Mouse (Mus musculus) lung, embryonic 16.5 days (tissue): ENCODE data around the gene Slc25a23. TPM values are rescaled to one million over a fixed set of nuclear protein-coding genes. Genes with fewer than 3 reads are reported as not detected.
"Not testable (repeated sequence)": the region's sequence is repeated elsewhere in the genome, so short reads cannot be mapped to it uniquely, and the experiment has no call there.

Experiments
- ATAC-seq: fragments of 200-750 bp; cut with Nextera tagmentation; 2 replicates; pipeline ENCODE4 v1.8.0; 2017; ENCODE audit warnings: low read depth, mild to moderate bottlenecking, moderate library complexity
- H3K27ac ChIP-seq: fragments of 300-500 bp; sonication (generic); 2 replicates; pipeline ENCODE4 v1.5.1; 2014; ENCODE audit warnings: mild to moderate bottlenecking, control low read depth, low read length
- H3K27me3 ChIP-seq: fragments of 300-500 bp; sonication (generic); 2 replicates; pipeline ENCODE4 v1.6.1; 2014; ENCODE audit warnings: low read depth, low read length, mixed read lengths; ENCODE audit not compliant: control insufficient read depth, insufficient read depth
- H3K36me3 ChIP-seq: fragments of 300-500 bp; sonication (generic); 2 replicates; pipeline ENCODE4 v1.6.1; 2014; ENCODE audit warnings: low read length; ENCODE audit not compliant: control insufficient read depth, insufficient read depth
- H3K4me1 ChIP-seq: fragments of 300-500 bp; sonication (generic); replicated peaks from 2 replicates; pipeline ENCODE4 v1.6.1; 2014; ENCODE audit warnings: low read length, mixed read lengths; ENCODE audit not compliant: control insufficient read depth, insufficient read depth
- H3K4me2 ChIP-seq: fragments of 300-500 bp; sonication (generic); 2 replicates; pipeline ENCODE4 v1.6.1; 2014; ENCODE audit warnings: low read depth, low read length, control low read depth
- H3K4me3 ChIP-seq: fragments of 300-500 bp; sonication (generic); 2 replicates; pipeline ENCODE4 v1.5.1; 2014; ENCODE audit warnings: mild to moderate bottlenecking, low read length, control low read depth
- H3K9ac ChIP-seq: fragments of 300-500 bp; sonication (generic); 2 replicates; pipeline ENCODE4 v1.6.1; 2014; ENCODE audit warnings: low read length, control low read depth
- H3K9me3 ChIP-seq: fragments of 300-500 bp; sonication (generic); 2 replicates; pipeline ENCODE4 v1.6.1; 2016; ENCODE audit warnings: low read length; ENCODE audit not compliant: control insufficient read depth
- WGBS: fragments of 180-500 bp; shearing (Covaris S2); extraction: QIAGEN DNeasy Blood & Tissue Kit; methylation state at CpG from one replicate; pipeline ENCODE4 v1.1.7; 2014; 5-methylcytosine and 5-hydroxymethylcytosine counted together
- polyA plus RNA-seq: library from polyadenylated mRNA; unstranded; fragments of >200 nt; fragmentation: Nextera tagmentation; extraction: Ambion mirVana; gene quantifications from 2 replicates; pipeline ENCODE4 v1.2.1, GENCODE M21; 2015

Slc25a23 gene
- polyA plus RNA-seq, 1 experiment from 2014 or later: 8.1 TPM

DNA sequence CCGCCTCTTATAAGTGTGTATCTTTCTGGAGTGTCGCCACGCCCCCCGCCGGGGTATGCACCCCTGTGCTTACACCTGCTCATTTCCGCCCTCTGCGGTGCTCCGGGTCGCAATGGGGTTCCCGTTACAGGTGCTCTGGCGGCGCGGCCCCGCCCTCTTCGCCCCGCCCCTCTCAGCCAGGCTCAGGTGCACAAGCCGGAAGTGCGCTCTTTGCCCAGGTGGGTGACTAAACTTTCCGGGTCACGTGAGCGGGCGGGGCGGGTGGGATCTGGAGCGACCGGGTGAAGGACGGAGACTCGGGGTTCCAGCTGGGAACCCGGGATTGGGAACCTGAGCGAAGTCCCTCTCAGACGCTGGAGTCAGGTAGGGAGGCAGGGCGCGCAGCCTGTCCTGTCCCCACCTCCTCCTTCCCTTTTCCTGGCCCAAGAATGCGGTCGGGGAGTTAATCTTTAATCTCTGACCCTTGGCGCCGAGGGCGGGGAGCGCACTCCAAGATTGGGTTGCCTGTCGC lies 2.4 kb upstream of the Slc25a23 start:
- Histone ChIP-seq H3K9me3 (no peaks in the 10 kb centered on the region), H3K4me3 (peak overlapping the region; percentile 58), H3K9ac (peak overlapping the region; percentile 75), H3K36me3 (no peaks in the 10 kb centered on the region), H3K4me2 (peak overlapping the region; percentile 37), H3K27ac (peak overlapping the region; percentile 92), H3K4me1 (peaks cover 8% of the 10 kb centered on the region), H3K27me3 (peaks cover 25% of the 10 kb centered on the region)
- peak; percentile 57 for ATAC-seq
- under 1% methylated on average over 39 of the region's 39 CpGs for WGBS

GRCm38 (mm10) chr17:57061069-57061468 lies 1.4 kb upstream of the Slc25a23 start:
- peak overlapping the region; percentile 95 for H3K4me2 ChIP-seq
- peaks cover 8% of the 10 kb centered on the region for H3K4me1 ChIP-seq
- peak overlapping the region; percentile 71 for H3K27ac ChIP-seq
- no peak overlapping the region for H3K9ac ChIP-seq
- ATAC-seq: no peak
- H3K9me3 ChIP-seq: no peaks in the 10 kb centered on the region
- peaks cover 25% of the 10 kb centered on the region for H3K27me3 ChIP-seq
- WGBS: 37% methylated on average over 10 of the region's 10 CpGs
- H3K4me3 ChIP-seq: peak overlapping the region; percentile 81
- no peaks in the 10 kb centered on the region for H3K36me3 ChIP-seq

- under 1% methylated on average over 44 of the region's 44 CpGs for WGBS
- ATAC-seq: peak; percentile 88
- peaks cover 25% of the 10 kb centered on the region for H3K27me3 ChIP-seq
- peak overlapping the region; percentile 86 for H3K27ac ChIP-seq
- peaks cover 8% of the 10 kb centered on the region for H3K4me1 ChIP-seq
- peak overlapping the region; percentile 81 for H3K4me3 ChIP-seq
- H3K36me3 ChIP-seq: no peaks in the 10 kb centered on the region
- H3K4me2 ChIP-seq: peak overlapping the region; percentile 95
- H3K9me3 ChIP-seq: no peaks in the 10 kb centered on the region
- H3K9ac ChIP-seq: peak overlapping the region; percentile 79
Measured at GRCm38 (mm10) chr17:57060231-57060801, 653 bp upstream of the Slc25a23 start.

DNA sequence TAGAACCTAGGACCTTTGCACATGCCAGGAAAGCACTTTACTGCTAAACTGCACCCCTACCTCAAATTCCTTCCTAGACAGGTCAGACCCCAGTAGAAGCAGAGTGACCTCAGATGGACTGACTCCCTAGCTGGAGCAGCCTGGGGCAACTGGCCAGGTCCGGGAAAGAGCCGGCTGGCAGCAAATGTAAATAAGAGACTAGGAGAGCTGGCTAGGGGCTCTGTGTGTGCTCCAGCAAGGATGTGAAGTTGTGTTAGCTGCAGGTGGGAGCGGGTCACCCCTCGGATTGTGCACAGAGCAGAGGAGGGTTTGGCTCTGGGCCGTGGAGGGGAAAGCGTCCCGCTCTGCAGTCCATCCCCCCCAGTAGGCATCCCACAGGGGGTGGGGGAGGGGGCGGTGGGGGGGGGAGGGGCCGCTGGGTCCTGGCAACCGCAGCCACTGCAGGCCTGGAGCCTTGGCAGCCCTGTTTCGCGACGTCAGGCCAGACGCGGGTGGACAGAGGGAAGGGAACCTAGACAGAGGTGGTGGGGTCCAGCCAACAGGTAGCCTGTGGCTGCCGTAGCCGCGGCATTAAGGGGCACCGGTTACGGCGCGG lies 675 bp downstream of the Slc25a23 start, which contains the start of gene Crb3:
Crb3 (plus strand) TSS at position 215 of the 595 bp plus-strand sequence.
- Histone ChIP-seq H3K4me1 (peaks cover 8% of the 10 kb centered on the region), H3K27ac (peak within 1 kb of the TSS; percentile 86), H3K27me3 (peaks cover 25% of the 10 kb centered on the region), H3K9ac (peak within 1 kb of the TSS; percentile 79), H3K4me3 (peak within 1 kb of the TSS; percentile 81), H3K9me3 (no peaks in the 10 kb centered on the region), H3K36me3 (no peaks in the 10 kb centered on the region), H3K4me2 (peak within 1 kb of the TSS; percentile 95)
- peak; percentile 1; the same call in 1 of the 2 replicates for ATAC-seq
- 1% methylated on average over 17 of the region's 22 CpGs for WGBS

DNA sequence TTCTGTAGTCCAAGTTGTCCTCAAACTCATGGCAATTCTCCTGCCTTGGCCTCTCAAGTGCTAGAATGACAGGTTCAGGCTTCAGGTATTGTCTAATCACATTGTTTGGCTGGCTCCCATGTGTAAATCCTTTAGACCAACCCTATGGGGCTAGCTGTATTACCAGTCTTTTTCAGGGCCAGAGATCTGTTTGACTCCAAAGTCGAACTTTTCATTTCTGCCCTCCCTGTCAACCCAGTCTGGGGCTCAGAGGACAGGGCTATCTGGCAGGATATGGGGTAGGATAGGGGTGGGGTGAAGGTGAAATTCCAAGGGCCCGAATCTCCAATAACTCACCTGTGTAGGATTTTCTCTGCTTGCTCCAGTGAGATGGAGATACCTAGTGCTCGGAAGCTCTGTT lies 3.4 kb downstream of the Slc25a23 start:
- H3K9ac ChIP-seq: no peak overlapping the region
- peaks cover 4% of the 10 kb centered on the region for H3K27me3 ChIP-seq
- H3K4me3 ChIP-seq: no peak overlapping the region
- H3K4me1 ChIP-seq: peaks cover 7% of the 10 kb centered on the region
- no peaks in the 10 kb centered on the region for H3K9me3 ChIP-seq
- no peaks in the 10 kb centered on the region for H3K36me3 ChIP-seq
- no peak overlapping the region for H3K27ac ChIP-seq
- H3K4me2 ChIP-seq: no peak overlapping the region
- 76% methylated on average over 3 of the region's 3 CpGs for WGBS
- ATAC-seq: no peak

GRCm38 (mm10) chr17:57051679-57052078 lies 8.0 kb downstream of the Slc25a23 start:
- 82% methylated on average over 4 of the region's 4 CpGs for WGBS

DNA sequence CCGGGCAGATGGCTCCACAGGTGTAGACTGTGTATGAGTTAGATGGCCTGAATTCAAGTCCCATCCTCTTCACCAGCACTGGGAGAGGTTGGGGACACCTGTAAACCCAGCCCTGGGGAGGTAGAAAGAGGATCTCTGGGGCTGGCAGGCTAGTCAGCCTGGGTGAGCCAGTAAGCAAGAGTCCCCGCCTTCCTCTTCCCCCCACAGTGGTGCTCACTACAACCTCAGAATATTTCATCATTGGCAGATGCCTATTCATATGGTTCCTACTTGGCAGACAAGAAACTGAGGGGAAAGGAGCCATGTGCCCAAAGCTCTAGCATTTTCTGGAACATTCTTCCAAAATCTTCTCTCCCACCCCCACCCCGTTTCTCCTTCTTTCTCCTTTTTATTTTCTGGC lies 10.8 kb downstream of the Slc25a23 start:
- ATAC-seq: no peak
- WGBS: 82% methylated on average over 3 of the region's 3 CpGs
- H3K36me3 ChIP-seq: no peaks in the 10 kb centered on the region

More at GRCm38 (mm10) chr17:57051679-57052078, 8.0 kb downstream of the Slc25a23 start:
- H3K9me3 ChIP-seq, H3K36me3 ChIP-seq, H3K4me3 ChIP-seq, H3K9ac ChIP-seq, ATAC-seq, H3K27me3 ChIP-seq, H3K4me2 ChIP-seq, H3K27ac ChIP-seq, H3K4me1 ChIP-seq: not testable (repeated sequence)

DNA sequence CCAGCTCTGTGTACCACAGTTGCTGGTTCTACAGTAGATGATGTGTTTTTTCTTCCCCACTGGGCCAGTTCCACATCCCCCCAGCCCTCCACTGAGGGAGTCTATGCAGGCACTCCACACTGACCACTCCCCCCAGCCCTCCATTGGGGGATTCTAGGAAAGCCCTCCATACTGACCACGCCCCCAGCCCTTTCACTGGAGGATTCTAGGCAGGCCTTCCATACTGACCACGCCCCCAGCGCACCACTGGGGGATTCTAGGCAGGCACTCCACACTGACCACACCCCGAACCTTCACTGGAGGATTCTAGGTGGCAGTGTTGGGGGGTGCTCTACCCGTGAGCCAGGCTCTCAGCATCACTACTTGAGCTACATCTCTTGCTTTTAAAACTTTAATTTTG lies 12.3 kb downstream of the Slc25a23 start:
- Histone ChIP-seq H3K36me3 (no peaks in the 10 kb centered on the region), H3K4me1 (no peaks in the 10 kb centered on the region), H3K9me3 (no peaks in the 10 kb centered on the region), H3K27me3 (no peaks in the 10 kb centered on the region), H3K4me2 (no peak overlapping the region), H3K4me3 (no peak overlapping the region), H3K9ac (no peak overlapping the region), H3K27ac (no peak overlapping the region)
- 28% methylated on average over 5 of the region's 5 CpGs for WGBS
- ATAC-seq: peak; percentile 53; the same call in 1 of the 2 replicates

More for the DNA sequence above, 10.8 kb downstream of the Slc25a23 start:
- H3K27ac ChIP-seq: no peak overlapping the region
- H3K27me3 ChIP-seq: no peaks in the 10 kb centered on the region
- no peak overlapping the region for H3K9ac ChIP-seq
- no peak overlapping the region for H3K4me2 ChIP-seq
- H3K9me3 ChIP-seq: no peaks in the 10 kb centered on the region
- no peaks in the 10 kb centered on the region for H3K4me1 ChIP-seq
- no peak overlapping the region for H3K4me3 ChIP-seq

GRCm38 (mm10) chr17:57041554-57041953 lies 18.1 kb downstream of the Slc25a23 start, which contains the start of gene Slc25a41:
Slc25a41 (minus strand) TSS chr17:57041654.
- Histone ChIP-seq H3K4me1 (no peaks in the 10 kb centered on the region), H3K4me3 (no peak within 1 kb of the TSS), H3K27me3 (peaks cover 2% of the 10 kb centered on the region; the same call in 1 of the 2 replicates), H3K4me2 (no peak within 1 kb of the TSS), H3K9me3 (no peaks in the 10 kb centered on the region), H3K27ac (no peak within 1 kb of the TSS), H3K36me3 (no peaks in the 10 kb centered on the region), H3K9ac (no peak within 1 kb of the TSS)
- ATAC-seq: no peak
- WGBS: 68% methylated on average over 8 of the region's 8 CpGs
